Mouse (Mus musculus) liver, postnatal 0 days (tissue): Measurements from ENCODE around the gene Lingo3.

Experiments used
- CTCF ChIP-seq: sonication (generic); IDR thresholded peaks from 2 replicates; pipeline ENCODE4 v1.5.1; 2016; ENCODE audit warnings: antibody characterized with exemption, low read depth
- EP300 ChIP-seq: IDR thresholded peaks from 2 replicates; pipeline ENCODE4 v1.6.1; 2016; ENCODE audit warnings: antibody characterized with exemption, low read depth, mild to moderate bottlenecking

- TF ChIP-seq CTCF (no peak), EP300 (no peak)
Observed at GRCm38 (mm10) chr10:80802204-80802912, 41.5 kb downstream of the Lingo3 start.
